Mouse (Mus musculus) WW6 (cell line): ENCODE measurements at regions not wholly inside any gene's neighbourhood (a gene's known extent, or its start where the extent isn't known, plus 50 kb on each side); places are given as distances from the start of the nearest gene placed in this dataset.

Experiments
- DNase-seq: peaks from one replicate; pipeline ENCODE4 v3.0.0-alpha.2; 2013; ENCODE audit warnings: low read depth, low spot score

DNA sequence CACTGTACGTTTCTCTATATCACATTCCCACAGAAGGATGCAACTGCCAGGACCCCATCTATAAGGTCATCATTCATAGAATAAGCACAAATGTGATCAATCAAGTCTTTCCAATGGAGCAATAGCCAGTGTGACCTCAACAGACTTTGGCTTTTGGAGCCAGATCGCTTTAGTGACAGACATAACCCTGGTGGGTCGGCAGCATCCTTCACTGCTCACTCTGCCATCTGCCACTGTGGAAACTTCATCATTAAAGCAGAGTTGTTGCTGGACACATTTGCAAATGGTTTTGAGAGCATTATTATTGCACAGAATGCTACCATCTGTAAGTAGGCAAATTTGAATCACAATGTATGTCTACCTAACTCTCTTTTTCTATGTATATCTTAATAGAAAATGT is 212.9 kb upstream of the Gk2 start:
- DNase-seq: no peak

DNA sequence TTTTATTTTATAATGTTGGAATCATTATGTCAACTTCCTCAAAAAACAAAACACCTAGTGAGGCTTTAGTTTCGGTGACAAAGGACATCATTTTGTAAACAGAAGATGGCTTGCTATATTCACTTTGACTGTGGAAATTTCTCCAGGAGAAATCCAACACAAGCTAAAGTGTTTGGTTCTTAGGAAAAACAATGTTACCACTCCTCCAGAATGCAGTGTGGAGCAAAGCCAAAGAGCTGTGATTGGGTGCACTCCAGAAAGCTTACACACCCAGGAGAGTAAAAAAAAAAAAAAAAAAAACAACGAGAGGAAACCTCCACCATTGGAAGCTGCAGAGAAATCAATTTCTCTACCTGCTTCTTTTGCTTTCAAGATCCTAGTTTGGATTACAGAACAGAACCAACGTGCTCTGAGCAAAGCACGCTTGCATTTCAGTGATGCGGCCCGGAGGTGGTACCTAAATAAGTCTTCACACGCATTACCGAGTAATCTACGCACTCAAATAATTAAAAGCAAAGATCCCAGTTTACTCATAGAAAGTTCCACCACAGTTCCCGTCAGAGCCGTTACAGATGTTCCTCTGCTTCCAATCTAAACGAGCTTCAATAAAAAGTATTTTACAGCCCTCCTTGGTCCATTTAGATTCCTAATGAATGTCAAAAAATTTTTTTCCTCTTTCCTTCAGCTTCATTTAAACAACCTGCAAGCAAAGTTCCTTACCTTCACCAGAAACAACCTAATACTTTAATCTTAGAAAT is 199.5 kb upstream of the Gk2 start:
- no peak for DNase-seq

DNA sequence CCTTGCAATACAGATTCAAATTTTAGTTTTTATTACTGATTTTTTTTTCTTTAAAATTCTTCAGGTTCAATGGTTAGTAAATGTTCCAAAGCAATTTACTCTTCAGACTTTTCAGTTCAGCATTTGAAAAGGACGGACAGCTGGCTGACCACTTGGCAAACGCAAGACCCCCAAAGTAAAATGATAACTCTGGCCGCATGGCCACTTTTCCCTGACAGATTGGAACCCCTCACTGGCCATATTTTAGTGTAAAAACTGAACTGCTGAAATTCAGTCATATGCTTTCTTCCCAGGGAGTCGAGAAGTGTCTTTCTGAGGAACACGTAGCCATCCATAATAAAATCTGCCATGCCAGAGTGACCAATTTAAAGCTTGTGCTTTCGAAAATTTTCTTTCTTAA is 198.4 kb upstream of the Gk2 start:
- DNase-seq: no peak

DNA sequence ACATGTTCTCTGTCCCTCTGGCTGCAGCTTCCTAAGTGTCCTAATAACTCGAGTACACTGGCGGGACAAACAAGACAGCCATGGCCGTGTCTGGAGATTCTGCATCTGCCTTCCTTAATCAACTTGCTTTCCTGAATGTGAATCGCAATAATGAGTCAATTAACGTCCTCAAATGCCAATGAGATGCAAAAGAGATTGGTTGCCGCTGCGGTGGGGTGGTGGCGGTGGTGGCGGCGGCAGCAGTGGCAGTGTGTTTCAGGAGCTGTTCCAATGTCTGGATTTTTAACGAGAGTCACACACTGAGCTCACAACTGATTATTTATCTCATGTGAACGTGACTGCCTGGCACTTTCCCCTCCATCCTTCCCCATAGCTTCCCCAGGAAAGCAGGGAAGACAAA is 197.6 kb upstream of the Gk2 start:
- DNase-seq: no peak

DNA sequence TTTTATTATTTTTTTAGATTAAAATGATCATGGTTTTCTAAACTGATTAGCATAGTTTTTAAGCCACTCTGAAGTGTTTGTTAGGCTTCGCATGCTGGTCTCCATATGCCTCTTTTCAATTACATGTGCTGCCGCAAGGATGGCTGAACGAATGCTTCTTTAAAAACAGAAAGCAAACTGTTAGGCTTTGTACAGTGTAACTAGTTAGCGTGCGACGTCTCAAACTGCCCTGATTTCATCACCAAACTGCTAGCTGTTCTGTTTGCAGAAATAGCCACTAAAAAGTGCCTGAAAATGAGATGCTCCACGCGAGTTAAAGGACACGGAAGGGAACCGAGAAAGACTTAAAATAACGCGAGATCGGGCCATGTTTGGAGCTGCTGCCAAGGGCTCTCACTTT is 185.4 kb upstream of the Gk2 start:
- no peak for DNase-seq

DNA sequence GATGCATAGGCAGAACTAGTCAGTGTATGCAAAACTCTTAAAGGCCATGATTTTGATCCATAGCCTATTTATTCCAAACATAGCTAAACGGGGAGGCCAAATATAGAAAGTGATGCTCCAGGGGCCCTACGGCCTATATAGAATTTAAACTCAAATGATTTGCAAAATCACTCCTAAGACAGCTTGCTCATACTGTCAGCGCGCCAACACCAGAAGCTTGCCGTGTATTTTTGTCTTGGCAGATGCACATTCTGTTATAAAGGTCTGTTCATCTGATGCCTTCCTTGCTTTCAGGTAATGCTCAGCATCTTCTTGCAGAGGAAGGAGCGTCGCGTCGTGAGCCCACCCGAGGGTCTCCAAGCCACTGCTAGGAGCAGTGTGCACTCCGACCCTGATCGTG is 184.8 kb upstream of the Gk2 start:
- no peak for DNase-seq

DNA sequence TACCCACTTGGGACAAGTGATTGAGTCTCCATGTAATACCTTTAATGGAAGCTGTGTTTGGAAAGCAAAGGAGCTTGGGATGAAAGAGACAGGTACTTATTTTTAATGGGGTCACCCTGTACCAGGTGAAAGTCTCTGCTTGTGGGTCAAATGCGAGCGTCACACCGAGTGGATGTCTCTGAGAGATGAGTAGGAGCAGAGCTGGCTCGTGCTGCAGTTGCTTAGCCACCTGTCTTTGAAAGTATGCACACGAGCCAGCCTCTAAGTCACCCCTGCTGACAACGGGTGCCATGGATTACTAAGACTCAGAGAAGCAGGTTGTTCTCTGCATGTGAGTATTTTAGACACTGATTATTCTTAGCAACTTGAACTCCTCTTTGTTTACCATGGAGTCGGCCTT is 179.5 kb upstream of the Gk2 start:
- DNase-seq: no peak

DNA sequence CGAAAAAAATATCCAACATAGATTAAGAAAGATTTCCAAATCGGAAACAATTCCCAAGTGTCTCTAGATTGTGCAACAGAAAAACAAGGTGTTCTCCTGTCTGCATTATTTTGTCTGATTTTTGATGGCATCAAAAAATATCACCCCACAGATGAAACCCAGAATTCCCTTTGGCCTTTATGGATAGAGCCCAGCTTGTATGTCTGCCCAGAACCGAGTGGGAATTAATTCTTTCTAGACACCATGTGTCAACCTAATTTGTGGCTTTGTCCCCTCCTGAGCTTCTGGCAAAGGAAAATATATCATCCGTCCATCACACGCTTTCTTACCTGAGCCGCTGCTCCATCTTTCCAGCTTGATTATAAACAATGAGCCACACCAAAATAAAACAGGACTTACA is 176.9 kb upstream of the Gk2 start:
- no peak for DNase-seq

DNA sequence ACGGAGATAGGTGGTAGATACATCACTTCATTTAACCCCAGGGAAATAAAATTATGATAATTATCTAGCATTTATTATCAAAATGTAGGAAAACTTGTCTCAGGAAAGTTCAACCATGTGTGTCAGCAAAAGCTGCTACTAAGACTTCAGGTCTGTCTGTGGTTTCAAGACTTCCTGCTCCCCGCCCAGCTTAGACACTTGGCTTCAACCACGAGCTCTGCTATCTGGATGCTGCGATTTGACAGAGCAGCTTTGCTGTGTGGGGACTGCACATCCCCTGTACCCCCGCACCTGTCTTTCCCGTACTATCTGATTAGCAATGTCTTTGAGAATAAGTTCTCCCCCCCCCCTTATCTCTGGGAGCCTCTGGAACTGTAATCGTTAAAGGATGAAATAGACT is 176.0 kb upstream of the Gk2 start:
- DNase-seq: no peak

DNA sequence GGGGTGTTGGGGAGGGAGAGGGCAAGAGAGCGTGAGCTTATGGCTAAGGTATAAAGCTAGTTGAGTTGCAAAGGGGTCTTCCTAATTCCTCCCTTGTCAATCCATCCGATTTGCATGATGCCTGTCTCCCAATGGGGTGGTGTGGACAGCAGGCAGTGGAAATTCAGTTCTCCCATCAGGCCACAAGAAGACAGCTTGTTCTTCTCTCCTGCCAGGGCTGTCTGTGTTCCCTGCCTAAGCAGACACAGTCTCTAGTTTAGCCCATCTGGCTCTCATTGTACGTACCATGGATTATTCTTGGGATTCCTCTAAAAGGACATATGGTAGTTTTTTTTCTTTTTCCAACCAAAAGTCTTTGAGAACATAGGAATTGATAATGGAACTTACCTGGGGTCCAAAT is 168.4 kb upstream of the Gk2 start:
- DNase-seq: no peak

DNA sequence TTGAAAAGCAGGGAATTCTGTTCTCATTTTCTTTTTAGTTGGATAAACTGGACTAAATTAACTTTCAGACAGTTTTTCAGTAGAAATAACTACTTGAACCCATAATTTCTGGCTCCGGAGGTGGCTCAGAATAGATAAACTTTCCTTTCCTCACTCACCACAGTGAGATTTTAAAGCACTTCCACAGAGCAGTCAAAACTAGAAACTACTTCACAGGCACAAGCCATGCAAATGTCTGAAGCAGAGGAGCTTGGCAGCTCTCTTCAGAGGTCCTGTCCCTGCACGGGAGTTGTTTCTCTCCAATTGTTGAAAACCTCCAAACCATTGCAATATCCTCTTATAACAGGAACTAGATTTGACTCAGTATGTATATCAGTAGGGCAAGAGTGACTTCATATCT is 163.1 kb upstream of the Gk2 start:
- DNase-seq: no peak

DNA sequence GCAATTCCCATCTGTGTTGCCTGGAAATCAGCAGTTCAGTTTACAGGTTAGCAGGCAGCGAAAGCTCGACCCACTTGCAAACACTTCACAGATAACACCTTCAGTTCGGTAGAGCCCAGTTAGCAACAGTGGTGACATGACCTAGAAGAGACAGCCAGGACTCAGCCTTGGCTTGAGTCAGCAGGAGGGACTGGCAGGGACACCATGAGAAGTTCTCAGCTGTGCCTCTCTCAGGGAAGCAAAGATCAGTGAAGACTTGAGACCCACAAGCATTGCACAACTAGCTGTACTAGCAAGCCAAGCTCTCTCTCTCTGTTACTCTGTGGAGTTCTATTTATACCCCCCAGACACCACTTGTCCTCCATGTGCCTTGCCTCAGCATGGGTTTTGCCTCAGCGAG is 161.6 kb upstream of the Gk2 start:
- DNase-seq: no peak

DNA sequence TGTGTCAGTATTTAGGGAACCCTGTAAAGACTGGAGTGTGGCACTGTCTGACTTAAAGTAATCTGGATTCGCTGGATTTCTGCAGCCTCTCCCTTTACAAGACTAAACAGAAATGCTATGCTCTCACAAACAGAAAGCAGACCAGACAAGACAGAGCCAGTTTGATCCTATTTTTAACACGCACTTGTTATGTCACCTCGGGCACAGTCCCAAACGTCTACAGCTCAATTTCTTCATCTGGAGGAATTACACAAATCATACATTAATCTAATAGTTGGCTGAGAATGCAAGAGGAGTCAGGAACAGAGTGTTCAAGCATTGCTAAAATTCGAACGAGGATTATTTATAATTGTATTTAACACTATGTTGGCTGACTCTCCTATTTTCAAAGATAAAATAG is 145.4 kb upstream of the Gk2 start:
- DNase-seq: no peak

DNA sequence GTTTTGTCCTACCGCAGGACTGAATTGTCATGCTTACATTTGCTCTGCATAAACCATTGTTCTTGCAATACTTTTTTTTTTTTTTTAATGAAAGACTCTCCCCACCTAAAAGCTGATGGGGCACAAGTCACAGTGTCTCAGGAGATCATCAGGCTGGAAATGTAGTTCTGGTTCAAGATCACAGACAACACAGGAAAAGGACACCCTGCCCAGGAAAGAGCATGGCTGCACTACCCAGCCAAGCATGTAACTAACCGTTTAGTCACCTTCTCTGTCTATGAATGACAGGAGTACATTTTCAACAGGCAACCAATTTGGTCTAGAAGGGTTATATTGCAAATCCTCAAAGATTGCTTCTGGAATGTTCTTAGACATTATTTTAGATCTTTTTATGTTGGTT is 144.6 kb upstream of the Gk2 start:
- DNase-seq: no peak

DNA sequence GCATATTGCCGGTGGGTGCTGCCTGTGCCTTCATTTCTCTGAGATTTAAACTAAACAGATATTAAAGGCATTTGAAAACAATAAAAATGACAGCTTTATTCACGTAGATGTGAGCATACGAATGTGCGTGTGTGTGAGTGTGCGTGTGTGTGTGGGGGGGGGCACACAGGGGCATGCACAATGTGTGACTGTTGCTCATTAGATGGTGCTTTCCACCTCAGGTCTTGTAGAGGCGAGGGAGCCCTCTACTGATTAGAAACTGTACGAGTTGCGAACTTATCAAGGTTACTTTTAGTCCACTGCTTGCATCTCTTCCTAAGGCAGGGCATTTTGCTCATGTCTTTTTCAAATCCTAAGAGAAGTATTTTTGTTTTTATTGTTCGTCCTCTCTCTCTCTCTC is 141.9 kb upstream of the Gk2 start:
- DNase-seq: no peak

DNA sequence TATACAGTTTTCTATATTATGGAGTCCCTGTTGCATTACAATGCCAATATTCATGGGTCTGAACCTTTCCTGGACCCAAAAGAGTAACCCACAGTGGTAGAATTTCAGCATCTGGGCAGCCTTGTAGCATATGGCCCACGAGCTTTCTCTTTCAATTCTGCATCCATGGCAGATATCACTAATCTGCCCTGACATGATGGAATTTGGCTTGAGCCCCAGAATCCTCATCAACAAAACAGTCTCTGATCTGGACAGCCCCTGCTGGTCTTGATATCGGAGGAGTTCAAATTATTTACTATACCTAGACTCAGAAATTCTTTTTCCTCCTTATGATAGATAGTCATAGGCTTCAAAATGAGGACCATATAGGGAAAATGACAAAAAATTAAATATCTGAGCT is 139.1 kb upstream of the Gk2 start:
- DNase-seq: no peak

DNA sequence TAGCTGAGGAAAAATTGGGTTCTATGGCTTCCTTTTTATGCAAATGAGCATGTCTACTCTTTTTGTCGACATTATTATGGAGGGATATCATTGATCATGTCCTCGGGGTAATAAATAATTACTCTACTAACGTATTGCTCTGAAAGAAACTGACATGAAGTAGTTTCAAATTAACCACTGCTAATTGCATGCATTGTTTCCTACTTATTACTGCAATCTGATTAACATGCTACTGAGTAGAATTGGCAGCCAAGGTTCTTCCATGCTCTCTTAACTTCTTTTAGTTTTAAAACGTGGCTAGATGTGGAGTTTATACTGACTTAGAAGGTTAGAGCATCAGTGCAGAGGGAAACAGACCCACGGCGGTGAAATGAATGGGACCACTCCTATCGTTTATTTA is 137.3 kb upstream of the Gk2 start:
- DNase-seq: no peak

DNA sequence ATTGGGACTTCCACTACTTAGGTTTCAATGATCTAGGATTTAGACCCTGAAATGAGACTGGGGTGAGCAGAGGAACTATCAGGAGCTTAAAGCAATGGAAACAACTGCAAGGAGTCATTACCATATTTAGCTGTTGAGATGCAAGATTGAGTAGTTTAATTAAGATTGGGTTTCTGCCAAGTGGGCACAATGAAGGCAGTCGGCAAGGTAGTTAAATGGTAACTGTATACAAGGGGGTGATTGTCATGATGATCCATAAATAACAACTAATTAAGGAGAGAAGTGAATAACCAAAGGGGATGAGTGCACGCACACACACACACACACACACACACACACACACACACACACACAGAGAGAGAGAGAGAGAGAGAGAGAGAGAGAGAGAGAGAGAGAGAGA is 125.7 kb upstream of the Gk2 start:
- DNase-seq: no peak

DNA sequence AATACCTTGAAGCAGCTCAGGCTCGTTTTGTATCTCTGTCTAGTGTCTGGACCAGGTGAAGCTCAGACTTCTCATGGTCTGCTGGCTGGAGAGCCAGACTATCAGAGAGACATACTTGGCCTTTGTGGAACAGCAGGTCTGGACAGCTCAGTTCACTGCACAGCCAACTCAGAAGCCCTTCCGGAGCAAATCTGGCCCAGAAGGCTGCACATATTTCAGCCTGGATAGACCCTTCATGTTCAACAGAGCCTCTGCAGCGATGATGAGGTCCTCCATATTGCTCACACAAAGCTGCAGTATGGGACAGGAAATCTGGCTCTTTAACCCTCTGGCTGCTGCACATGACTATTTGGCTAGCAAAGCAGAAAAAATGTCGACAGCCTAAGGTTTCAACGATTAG is 108.7 kb upstream of the Gk2 start:
- DNase-seq: no peak

DNA sequence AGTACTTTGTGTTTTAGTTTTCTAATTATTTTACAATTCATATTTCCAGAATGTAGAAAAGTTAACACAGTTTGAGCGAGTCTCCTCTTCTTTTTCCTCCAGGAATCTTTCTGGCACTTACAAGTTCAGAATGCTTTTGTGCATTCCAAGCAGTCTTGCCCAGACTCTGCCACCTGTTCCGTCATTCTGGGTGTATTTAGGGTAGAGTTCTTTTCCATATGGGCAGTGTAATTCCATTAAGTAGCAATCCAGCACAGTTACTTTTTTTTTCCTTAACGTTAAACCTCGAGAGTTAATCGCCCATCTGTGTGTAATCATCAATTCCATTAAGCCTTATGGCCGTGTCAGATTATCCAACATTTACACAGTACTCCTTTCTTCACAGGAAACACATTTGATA is 106.9 kb upstream of the Gk2 start:
- no peak for DNase-seq

DNA sequence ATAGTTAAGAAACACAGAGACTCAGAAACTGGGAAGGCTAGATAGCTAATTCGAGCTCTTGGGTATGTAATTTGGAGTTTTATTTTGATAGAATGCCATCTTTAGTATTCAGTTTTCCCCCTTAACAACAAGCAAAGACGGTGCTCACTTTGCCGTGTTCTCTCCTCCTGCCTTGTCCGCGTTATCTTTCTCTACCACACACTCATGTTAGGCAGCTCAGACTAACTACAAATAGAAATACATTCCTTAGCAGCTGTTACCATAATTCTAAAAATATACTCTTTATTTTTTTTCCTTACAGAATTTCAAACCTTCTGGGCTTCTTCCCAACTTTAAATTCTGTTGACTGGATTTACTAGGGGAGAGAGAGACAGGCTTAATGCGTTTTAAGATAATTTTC is 97.5 kb upstream of the Gk2 start:
- DNase-seq: no peak

DNA sequence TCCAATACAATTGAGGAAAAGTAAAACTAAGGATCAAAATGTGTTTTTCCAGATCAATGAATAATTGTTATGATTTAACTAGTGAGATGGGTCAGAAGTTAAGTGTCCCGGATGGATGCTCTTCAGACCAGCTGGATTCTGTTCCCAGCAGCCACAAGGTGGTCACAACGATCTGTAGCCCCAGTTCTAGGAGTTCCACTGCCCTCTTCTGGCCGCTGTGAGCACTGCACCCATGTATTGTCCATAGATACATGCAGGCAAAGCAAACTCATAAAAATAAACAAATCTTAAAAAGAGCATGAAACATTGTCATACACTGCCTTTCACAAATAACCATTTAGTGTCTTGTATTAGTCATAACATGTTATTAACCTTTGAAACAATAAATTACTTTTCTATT is 96.3 kb upstream of the Gk2 start:
- peak; percentile 11 for DNase-seq

DNA sequence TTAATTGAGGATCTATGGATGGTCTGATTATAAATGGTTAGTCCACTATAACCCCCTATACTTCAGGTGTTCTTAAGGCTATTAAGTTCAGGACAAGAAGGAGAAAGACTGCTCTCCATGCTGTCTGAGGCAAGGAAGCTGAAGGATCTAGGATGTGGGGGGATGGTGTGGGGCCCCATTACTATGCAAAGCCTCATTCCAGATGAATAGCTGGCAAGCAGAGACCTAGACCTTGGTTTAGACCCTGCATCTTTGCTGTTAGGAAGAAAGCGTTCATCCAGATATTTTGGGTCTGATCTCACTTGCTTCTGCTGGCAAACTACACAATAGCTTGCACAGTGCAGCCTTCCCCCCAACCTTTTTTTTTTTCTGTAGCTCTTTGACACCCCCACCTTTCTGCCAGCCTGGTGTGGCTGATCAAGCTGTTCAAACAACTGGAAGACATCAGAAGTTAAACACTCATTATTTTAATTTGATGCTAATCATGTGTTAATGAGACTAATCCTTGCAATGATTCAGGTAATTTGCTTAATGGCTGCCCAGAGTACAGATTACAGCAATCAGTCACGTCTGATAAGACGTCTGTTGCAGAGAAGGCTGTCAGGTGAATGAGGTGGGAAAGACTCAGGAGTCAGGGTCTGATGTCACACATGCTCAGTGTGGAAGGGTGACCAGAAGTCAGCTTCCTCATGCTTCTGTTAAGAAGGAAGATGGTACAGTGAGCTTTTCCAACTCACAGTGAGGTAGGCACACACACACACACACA is 80.9 kb upstream of the Gk2 start:
- DNase-seq: no peak

DNA sequence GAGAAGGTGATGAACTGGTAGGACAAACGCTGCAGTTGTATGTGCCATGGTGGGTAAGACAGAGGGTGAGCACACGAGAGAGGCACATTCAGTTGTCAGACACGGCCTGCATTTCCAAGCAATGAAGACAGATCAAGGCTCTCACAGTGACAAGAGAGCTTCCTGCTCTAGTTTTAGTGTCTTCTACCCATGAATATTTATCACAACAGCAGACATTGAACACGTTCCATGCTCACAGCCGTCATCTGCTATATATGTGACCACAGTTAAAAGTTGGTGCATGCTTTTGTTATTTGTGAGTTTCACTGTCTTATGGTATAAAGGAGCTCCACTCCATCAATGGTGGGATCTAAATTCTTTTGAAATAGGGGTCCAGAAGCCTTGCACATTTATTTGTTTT is 76.9 kb upstream of the Gk2 start:
- DNase-seq: no peak
